Mouse (Mus musculus): ENCODE data around the gene Alox12b. TPM values are rescaled to one million over a fixed set of nuclear protein-coding genes. Genes with fewer than 3 reads are reported as not detected.

Gene Alox12b
- total RNA-seq, 1 experiment, result 0.22 TPM

DNA sequence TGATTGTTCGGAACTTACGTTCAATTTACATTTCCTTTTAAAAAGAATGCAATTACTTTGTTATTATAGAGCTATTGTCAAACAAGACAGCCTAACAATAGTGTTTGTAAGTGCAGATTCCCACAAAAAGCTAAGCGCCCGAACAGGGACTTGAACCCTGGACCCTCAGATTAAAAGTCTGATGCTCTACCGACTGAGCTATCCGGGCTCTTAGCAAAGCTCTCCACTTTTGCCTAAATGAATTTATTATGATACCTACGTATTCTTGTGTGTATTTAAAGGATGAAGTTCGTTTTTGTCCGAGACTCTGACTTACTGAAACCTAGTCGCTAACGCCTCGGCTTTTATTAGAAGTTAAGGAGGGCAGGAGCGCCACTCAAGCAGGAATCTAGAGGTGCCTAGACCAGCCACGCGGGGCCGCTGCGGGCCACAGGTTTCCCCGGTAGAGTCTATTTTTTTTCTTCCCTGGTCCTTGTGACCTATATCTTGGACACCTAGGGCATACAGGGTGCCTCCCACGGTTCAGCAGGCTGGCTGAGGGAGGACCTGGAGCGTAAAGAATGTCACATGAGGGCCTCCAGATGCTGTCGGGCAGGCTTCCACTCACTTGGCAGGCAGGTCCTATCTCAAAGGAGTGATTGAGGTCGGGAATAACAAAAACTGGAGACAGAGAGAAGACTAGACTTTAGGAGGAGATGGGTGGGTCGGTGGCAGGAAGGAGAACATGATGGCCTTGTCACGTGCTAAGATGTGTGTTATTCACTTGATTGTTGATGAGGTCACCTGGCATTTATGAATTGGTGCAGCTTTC lies 31.5 kb upstream of the Alox12b start:
- Histone ChIP-seq H3K9me3 (ENCODE audit: control insufficient read depth, insufficient read depth, low read depth, low read length) (no peaks in the 10 kb centered on the region), H3K36me3 (ENCODE audit: control insufficient read depth, insufficient read depth, low read length, poor library complexity, severe bottlenecking) (no peaks in the 10 kb centered on the region), H3K9ac (ENCODE audit: insufficient read depth, low read depth, low read length, poor library complexity, severe bottlenecking) (peak overlapping the region; percentile 24), H3K27ac (ENCODE audit: insufficient read depth, low read depth, low read length, poor library complexity, severe bottlenecking) (0 out of 2 replicates have a peak overlapping the region, but pooled peaks have one; percentile 13), H3K4me3 (ENCODE audit: insufficient read depth in 1 of 2, low read depth in 1 of 2, low read length in 2 of 2, poor library complexity in 1 of 2, severe bottlenecking in 1 of 2) (peak overlapping the region; percentile 53 to 64), H3K4me1 (ENCODE audit: control insufficient read depth in 2 of 2, insufficient read depth in 2 of 2, low read length in 2 of 2, poor library complexity in 1 of 2) (peaks cover 0 to 10% of the 10 kb centered on the region in 2 experiments; a peak in 2 of 4 replicates)
- TF ChIP-seq HCFC1 (IDR thresholded peaks at IDR 0.05; ENCODE audit: borderline replicate concordance, insufficient read depth, low read length) (0 out of 2 replicates have a peak, but pooled peaks have one; percentile 22), ZNF384 (IDR thresholded peaks at IDR 0.05; ENCODE audit: low read depth, low read length) (peak; percentile 92), ZC3H11A (IDR thresholded peaks at IDR 0.05; ENCODE audit: borderline replicate concordance, low read depth, low read length) (no peak), MAFK (IDR thresholded peaks at IDR 0.05; ENCODE audit: insufficient read depth, low read depth, low read length) (peak; percentile 92), CHD2 (IDR thresholded peaks at IDR 0.05; ENCODE audit: low read depth, low read length) (no peak)
- in situ Hi-C loops (cut with MboI; ENCODE audit: low sequenced_read_pairs in 2 of 2, unreplicated experiment in 2 of 2), result loop anchor here in 1 of 2 experiments (5.0 kb wide), 1 partner anchor 63 kb away; no protein-coding TSS in a partner anchor
- DNase-seq (ENCODE audit: low read depth, low spot score), result peak; percentile 90

DNA sequence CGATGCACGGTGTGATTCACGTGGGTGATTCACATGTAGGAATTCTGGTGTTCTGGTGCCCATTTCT lies 31.1 kb upstream of the Alox12b start, which contains the start of gene Aloxe3:
Aloxe3 (plus strand) TSS at position 45 of the 67 bp plus-strand sequence.
- Histone ChIP-seq H3K9ac (ENCODE audit: insufficient read depth, low read depth, low read length, poor library complexity, severe bottlenecking) (peak within 1 kb of the TSS; percentile 24), H3K4me1 (ENCODE audit: control insufficient read depth in 2 of 2, insufficient read depth in 2 of 2, low read length in 2 of 2, poor library complexity in 1 of 2) (peaks cover 0 to 10% of the 10 kb centered on the region in 2 experiments; a peak in 2 of 4 replicates), H3K36me3 (ENCODE audit: control insufficient read depth, insufficient read depth, low read length, poor library complexity, severe bottlenecking) (no peaks in the 10 kb centered on the region), H3K27ac (ENCODE audit: insufficient read depth, low read depth, low read length, poor library complexity, severe bottlenecking) (0 out of 2 replicates have a peak within 1 kb of the TSS, but pooled peaks have one; percentile 13), H3K9me3 (ENCODE audit: control insufficient read depth, insufficient read depth, low read depth, low read length) (no peaks in the 10 kb centered on the region), H3K4me3 (ENCODE audit: insufficient read depth in 1 of 2, low read depth in 1 of 2, low read length in 2 of 2, poor library complexity in 1 of 2, severe bottlenecking in 1 of 2) (peak within 1 kb of the TSS; percentile 53 to 64)
- TF ChIP-seq ZC3H11A (IDR thresholded peaks at IDR 0.05; ENCODE audit: borderline replicate concordance, low read depth, low read length) (no peak), CHD2 (IDR thresholded peaks at IDR 0.05; ENCODE audit: low read depth, low read length) (no peak), MAFK (IDR thresholded peaks at IDR 0.05; ENCODE audit: insufficient read depth, low read depth, low read length) (no peak), HCFC1 (IDR thresholded peaks at IDR 0.05; ENCODE audit: borderline replicate concordance, insufficient read depth, low read length) (no peak), ZNF384 (IDR thresholded peaks at IDR 0.05; ENCODE audit: low read depth, low read length) (no peak)
- DNase-seq (ENCODE audit: low read depth, low spot score), result no peak
- in situ Hi-C loops (cut with MboI; ENCODE audit: low sequenced_read_pairs in 2 of 2, unreplicated experiment in 2 of 2), result loop anchor here in 1 of 2 experiments (5.0 kb wide), 1 partner anchor 63 kb away; no protein-coding TSS in a partner anchor

DNA sequence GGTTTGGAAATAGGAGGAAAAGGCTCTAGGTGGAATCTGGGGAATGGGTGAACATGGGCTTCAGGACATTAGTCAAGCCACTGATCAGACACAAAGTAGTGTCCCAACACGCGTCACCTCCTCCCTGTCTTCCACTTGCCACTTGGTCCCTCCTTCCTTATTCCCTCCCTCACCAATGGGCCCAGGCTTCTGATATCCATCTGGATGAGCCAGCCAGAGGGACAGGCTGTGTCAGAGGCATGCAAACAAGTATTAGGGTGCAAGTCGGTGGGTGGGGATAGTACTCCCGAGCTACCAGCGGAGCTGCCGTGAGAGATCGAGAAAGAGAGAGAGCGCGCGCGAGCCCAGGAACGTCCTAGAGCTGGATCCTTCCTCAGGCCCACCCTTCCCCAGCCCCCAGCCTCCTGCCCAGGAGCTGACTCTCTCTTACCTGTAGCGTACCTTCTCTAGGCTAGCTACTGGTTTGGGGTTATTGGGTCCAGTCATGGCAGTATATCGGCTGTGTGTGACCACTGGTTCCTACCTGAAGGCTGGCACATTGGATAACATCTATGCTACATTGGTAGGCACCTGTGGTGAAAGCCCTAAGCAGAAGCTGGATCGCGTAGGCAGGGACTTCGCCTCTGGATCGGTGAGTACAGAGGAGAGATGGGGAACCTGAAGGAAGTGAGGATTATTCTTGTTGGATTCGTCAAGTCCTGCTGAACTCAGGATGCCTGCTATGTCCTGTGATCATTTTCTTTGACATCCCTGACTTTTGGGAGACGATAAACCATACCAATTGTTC lies 30.7 kb upstream of the Alox12b start:
- Histone ChIP-seq H3K4me1 (ENCODE audit: control insufficient read depth in 2 of 2, insufficient read depth in 2 of 2, low read length in 2 of 2, poor library complexity in 1 of 2) (peaks cover 0 to 8% of the 10 kb centered on the region in 2 experiments; a peak in 1 of 4 replicates), H3K4me3 (ENCODE audit: insufficient read depth in 1 of 2, low read depth in 1 of 2, low read length in 2 of 2, poor library complexity in 1 of 2, severe bottlenecking in 1 of 2) (peak overlapping the region; percentile 53 to 64), H3K9me3 (ENCODE audit: control insufficient read depth, insufficient read depth, low read depth, low read length) (no peaks in the 10 kb centered on the region), H3K9ac (ENCODE audit: insufficient read depth, low read depth, low read length, poor library complexity, severe bottlenecking) (no peak overlapping the region), H3K36me3 (ENCODE audit: control insufficient read depth, insufficient read depth, low read length, poor library complexity, severe bottlenecking) (no peaks in the 10 kb centered on the region), H3K27ac (ENCODE audit: insufficient read depth, low read depth, low read length, poor library complexity, severe bottlenecking) (no peak overlapping the region)
- DNase-seq (ENCODE audit: low read depth, low spot score), result no peak
- TF ChIP-seq ZC3H11A (IDR thresholded peaks at IDR 0.05; ENCODE audit: borderline replicate concordance, low read depth, low read length) (no peak), CHD2 (IDR thresholded peaks at IDR 0.05; ENCODE audit: low read depth, low read length) (no peak), ZNF384 (IDR thresholded peaks at IDR 0.05; ENCODE audit: low read depth, low read length) (no peak), HCFC1 (IDR thresholded peaks at IDR 0.05; ENCODE audit: borderline replicate concordance, insufficient read depth, low read length) (no peak)
- in situ Hi-C loops (cut with MboI; ENCODE audit: low sequenced_read_pairs in 2 of 2, unreplicated experiment in 2 of 2), result loop anchor here in 1 of 2 experiments (5.0 kb wide), 1 partner anchor 64 kb away; no protein-coding TSS in a partner anchor

DNA sequence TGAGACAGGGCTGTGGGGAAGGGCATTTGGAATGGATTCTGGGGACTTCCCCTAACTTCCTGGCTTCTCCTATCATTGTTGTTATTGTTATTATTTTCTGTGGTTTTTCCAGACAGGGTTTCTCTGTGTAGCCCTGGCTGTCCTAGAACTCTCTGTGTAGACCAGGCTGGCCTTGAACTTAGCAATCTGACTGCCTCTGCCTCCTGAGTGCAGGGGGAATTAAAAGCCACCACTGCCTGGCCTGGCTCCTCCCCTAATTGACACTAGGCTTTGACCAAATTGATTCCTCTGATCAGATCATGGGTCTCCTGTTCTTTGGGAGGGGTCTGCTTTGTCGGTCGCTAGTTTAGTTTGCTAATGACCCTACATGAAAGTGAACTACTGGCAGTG lies 30.1 kb upstream of the Alox12b start:
- peak overlapping the region in 1 of 2 experiments; percentile 64; a peak in 1 of 4 replicates for H3K4me3 ChIP-seq (ENCODE audit: insufficient read depth in 1 of 2, low read depth in 1 of 2, low read length in 2 of 2, poor library complexity in 1 of 2, severe bottlenecking in 1 of 2)
- no peak for TF ChIP-seq ZC3H11A (IDR thresholded peaks at IDR 0.05; ENCODE audit: borderline replicate concordance, low read depth, low read length)
- no peak for TF ChIP-seq ZNF384 (IDR thresholded peaks at IDR 0.05; ENCODE audit: low read depth, low read length)
- H3K27ac ChIP-seq (ENCODE audit: insufficient read depth, low read depth, low read length, poor library complexity, severe bottlenecking), result no peak overlapping the region
- no peak overlapping the region for H3K9ac ChIP-seq (ENCODE audit: insufficient read depth, low read depth, low read length, poor library complexity, severe bottlenecking)
- no peaks in the 10 kb centered on the region for H3K9me3 ChIP-seq (ENCODE audit: control insufficient read depth, insufficient read depth, low read depth, low read length)
- H3K36me3 ChIP-seq (ENCODE audit: control insufficient read depth, insufficient read depth, low read length, poor library complexity, severe bottlenecking), result no peaks in the 10 kb centered on the region
- DNase-seq (ENCODE audit: low read depth, low spot score), result no peak
- peaks cover 0 to 10% of the 10 kb centered on the region in 2 experiments; a peak in 1 of 4 replicates for H3K4me1 ChIP-seq (ENCODE audit: control insufficient read depth in 2 of 2, insufficient read depth in 2 of 2, low read length in 2 of 2, poor library complexity in 1 of 2)
- in situ Hi-C loops (cut with MboI; ENCODE audit: low sequenced_read_pairs in 2 of 2, unreplicated experiment in 2 of 2), result loop anchor here in 1 of 2 experiments (5.0 kb wide), 1 partner anchor 64 kb away; no protein-coding TSS in a partner anchor
